Mouse (Mus musculus): ENCODE data around the gene Gm49661. TPM values are rescaled to one million over a fixed set of nuclear protein-coding genes. Genes with fewer than 3 reads are reported as not detected.

Gm49661 gene
- polyA plus RNA-seq, 1 experiment from 2014 or later: not detected

DNA sequence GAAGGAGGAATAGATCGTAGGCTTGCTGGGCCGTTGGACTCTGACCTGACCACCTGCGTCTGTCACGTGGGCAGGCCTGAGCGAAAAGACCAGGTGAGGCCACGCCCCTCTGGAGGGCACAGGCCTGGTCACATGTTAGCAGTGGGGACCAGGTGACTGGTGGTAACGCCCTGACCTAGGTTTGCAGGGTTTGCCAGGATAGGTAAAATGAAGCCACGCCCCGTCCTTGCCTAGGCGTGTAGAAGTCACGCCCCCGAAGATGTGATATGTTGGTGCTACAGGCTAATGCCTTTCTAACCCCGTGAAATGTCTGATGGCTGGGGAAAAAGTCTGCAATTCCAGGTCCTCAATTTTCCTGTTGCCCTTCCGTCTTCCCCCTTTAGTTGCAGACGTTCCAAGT is 21.6 kb upstream of the Gm49661 start:
- peak overlapping the region; percentile 87 for H3K4me2 ChIP-seq (replicated peaks)
- WGBS: 2% methylated on average over 15 of the region's 15 CpGs
- H3K4me1 ChIP-seq (replicated peaks): peaks cover 23% of the 10 kb centered on the region
- peak overlapping the region; percentile 59 for H3K4me3 ChIP-seq (replicated peaks)
- H3K27me3 ChIP-seq: peaks cover 42% of the 10 kb centered on the region
- ATAC-seq: peak; percentile 41
- H3K9ac ChIP-seq (replicated peaks): peak overlapping the region; percentile 71
- H3K9me3 ChIP-seq: no peaks in the 10 kb centered on the region
- H3K36me3 ChIP-seq: peaks cover 6% of the 10 kb centered on the region; the same call in 1 of the 2 replicates
- H3K27ac ChIP-seq: peak overlapping the region; percentile 74

DNA sequence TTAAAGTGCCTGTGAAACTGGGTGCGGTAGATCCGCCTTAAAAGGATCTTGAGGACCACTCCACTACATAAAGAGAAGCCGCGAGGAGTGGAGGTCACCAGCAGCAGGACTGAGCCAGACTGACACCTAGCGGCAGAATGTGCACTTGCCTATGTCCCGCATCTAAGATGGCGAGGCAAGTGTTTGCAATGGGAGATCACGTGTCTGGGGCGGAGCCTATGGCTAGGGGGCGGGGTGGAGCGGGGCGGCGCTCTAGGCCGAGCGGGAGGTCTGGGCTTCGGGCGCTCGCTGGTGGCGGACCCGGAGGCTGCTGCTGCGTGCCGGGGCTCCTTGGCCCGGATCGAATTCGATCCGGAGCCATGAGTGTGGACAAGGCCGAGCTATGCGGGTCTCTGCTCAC is 21.1 kb upstream of the Gm49661 start, which contains the start of gene Hook2:
TSS of gene Hook2 (plus strand) at position 255 of the 400 bp plus-strand sequence.
- Histone ChIP-seq H3K27me3 (peaks cover 37% of the 10 kb centered on the region), H3K4me3 (replicated peaks) (peak within 1 kb of the TSS; percentile 59), H3K27ac (peak within 1 kb of the TSS; percentile 74), H3K4me2 (replicated peaks) (peak within 1 kb of the TSS; percentile 87), H3K9me3 (no peaks in the 10 kb centered on the region), H3K9ac (replicated peaks) (peak within 1 kb of the TSS; percentile 71), H3K36me3 (peaks cover 6% of the 10 kb centered on the region; the same call in 1 of the 2 replicates), H3K4me1 (replicated peaks) (peaks cover 22% of the 10 kb centered on the region)
- WGBS: 0% methylated on average over 28 of the region's 28 CpGs
- peak; percentile 93 for ATAC-seq

DNA sequence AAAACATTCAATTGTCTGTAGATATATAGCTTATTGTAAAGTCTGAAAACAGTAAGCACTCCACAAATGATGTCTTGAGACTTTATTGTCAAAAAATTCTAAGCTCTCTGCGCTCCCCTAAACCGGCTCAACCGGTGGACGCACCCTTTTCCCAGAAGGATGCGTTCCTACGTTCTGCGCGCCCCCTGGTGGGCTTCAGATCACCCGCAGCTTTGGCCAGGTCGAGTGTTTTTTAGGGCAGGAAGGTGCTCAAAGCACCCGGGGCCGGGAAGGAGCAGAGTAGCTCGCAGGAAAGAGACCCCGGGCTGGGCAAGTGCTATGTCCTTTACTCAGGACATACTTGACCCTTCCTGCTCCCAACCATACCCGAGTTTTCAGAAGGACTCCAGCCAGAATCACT is 20.6 kb upstream of the Gm49661 start:
- ATAC-seq: peak; percentile 70
- WGBS: under 1% methylated on average over 15 of the region's 15 CpGs

DNA sequence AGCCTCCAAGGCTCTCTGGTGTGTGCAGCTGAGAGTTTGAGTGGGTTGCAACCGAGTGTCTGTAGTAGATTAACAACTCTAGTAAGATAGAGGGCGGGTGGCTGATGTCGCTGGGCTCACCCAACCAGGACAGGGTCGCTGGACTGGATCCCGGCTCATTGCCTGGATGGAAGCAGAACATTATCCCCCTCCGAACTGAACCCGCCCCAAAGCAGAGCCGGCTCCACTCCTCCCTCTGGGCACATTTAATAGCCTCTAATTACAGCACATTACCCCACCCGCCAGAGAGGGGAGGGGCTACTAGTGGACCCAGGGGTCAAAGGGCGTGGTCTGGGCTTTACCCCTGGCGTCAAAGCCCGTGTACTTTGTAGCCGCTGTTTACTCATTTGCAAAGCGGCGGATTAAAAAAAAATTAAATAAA is 20.1 kb upstream of the Gm49661 start:
- Histone ChIP-seq H3K4me1 (replicated peaks) (peaks cover 32% of the 10 kb centered on the region), H3K9me3 (no peaks in the 10 kb centered on the region), H3K27me3 (peaks cover 37% of the 10 kb centered on the region), H3K36me3 (no peaks in the 10 kb centered on the region), H3K4me3 (replicated peaks) (peak overlapping the region; percentile 59; the same call in 1 of the 2 replicates), H3K9ac (replicated peaks) (peak overlapping the region; percentile 28; the same call in 1 of the 2 replicates), H3K4me2 (replicated peaks) (peak overlapping the region; percentile 87), H3K27ac (no peak overlapping the region)
- no peak for ATAC-seq
- whole genome bisulfite sequencing: 12% methylated on average over 15 of the region's 15 CpGs

More for the DNA sequence above, 20.6 kb upstream of the Gm49661 start:
- Histone ChIP-seq H3K4me2 (replicated peaks) (peak overlapping the region; percentile 87), H3K36me3 (peaks cover under 1% of the 10 kb centered on the region; the same call in 1 of the 2 replicates), H3K27ac (peak overlapping the region; percentile 74), H3K9me3 (no peaks in the 10 kb centered on the region), H3K9ac (replicated peaks) (peak overlapping the region; percentile 61), H3K4me3 (replicated peaks) (peak overlapping the region; percentile 59), H3K27me3 (peaks cover 34% of the 10 kb centered on the region), H3K4me1 (replicated peaks) (peaks cover 27% of the 10 kb centered on the region)

DNA sequence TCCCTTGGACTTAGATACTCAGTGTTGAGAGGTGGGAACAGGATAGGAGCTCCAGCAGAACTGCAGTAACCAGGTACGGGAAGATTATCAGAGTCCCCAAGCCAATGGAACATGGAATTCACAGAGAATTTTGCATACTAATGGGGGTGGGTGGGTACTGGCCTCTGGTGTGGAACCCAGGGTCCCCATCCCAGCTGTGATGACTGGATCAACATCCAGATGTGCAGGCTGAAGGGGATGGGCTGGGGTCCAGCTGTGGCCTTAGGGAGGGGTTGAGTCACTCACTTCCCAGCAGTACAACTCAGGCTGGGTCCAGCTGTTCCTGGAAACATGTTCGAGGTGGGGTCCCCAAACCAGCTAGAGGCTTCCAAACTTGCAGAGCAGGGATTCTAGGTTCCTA is 18.7 kb upstream of the Gm49661 start:
- no peaks in the 10 kb centered on the region for H3K9me3 ChIP-seq
- H3K4me1 ChIP-seq (replicated peaks): peaks cover 32% of the 10 kb centered on the region
- 60% methylated on average over 2 of the region's 2 CpGs for WGBS
- no peak overlapping the region for H3K4me3 ChIP-seq (replicated peaks)
- no peak for ATAC-seq
- no peak overlapping the region for H3K27ac ChIP-seq
- H3K27me3 ChIP-seq: peaks cover 41% of the 10 kb centered on the region
- H3K36me3 ChIP-seq: no peaks in the 10 kb centered on the region
- no peak overlapping the region for H3K9ac ChIP-seq (replicated peaks)
- no peak overlapping the region for H3K4me2 ChIP-seq (replicated peaks)

DNA sequence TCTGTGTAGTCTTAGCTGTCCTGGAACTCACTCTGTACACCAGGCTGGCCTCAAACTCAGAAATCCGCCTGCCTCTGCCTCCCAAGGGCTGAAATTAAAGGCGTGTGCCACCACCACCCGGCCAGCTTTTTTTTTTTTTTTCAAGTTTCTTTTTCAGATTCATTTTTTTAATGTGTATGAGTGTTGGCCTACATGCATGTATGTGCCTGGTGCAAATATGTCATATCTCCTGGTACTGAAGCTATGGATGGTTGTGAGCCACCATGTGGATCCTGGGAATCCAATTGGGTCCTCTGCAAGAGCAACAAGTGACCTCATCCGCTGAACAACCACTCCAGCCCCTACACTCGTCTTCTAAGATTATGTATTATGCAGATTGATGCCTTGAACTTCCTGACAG is 18.2 kb upstream of the Gm49661 start:
- peaks cover 32% of the 10 kb centered on the region for H3K4me1 ChIP-seq (replicated peaks)
- WGBS: 81% methylated on average over 5 of the region's 5 CpGs
- no peak overlapping the region for H3K4me2 ChIP-seq (replicated peaks)
- H3K27ac ChIP-seq: no peak overlapping the region
- H3K36me3 ChIP-seq: no peaks in the 10 kb centered on the region
- no peak overlapping the region for H3K9ac ChIP-seq (replicated peaks)
- no peaks in the 10 kb centered on the region for H3K9me3 ChIP-seq
- no peak overlapping the region for H3K4me3 ChIP-seq (replicated peaks)
- H3K27me3 ChIP-seq: peaks cover 45% of the 10 kb centered on the region
- ATAC-seq: no peak

DNA sequence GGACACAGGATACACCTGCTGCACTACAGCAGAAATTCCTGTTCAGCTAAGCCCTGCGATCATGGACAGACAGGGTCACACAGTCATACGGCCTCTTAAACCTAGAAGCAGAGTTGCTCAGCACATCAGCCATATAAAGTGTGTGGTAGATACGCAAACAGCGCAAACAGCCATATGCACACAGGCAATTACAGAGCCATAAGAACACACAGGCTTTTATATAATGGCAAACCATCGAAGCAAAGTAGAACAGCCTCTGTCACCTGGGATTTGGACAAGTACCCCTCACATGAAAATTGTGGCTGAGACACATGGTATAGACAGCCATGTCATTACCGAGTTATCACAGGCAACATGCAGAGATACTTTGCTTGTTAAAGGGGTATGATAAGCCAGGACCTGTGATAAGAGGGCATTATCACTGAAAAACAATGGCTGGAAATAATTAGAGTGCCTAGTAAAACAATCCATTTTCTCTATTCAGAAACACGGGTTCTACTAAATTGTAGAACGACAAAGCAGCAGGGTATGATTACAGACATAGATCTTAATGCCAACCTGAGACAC is 17.2 kb upstream of the Gm49661 start:
- WGBS: 44% methylated on average over 8 of the region's 8 CpGs
- H3K4me1 ChIP-seq (replicated peaks): peaks cover 38% of the 10 kb centered on the region
- H3K4me3 ChIP-seq (replicated peaks): peak overlapping the region; percentile 46
- peak overlapping the region; percentile 10; the same call in 1 of the 2 replicates for H3K27ac ChIP-seq
- H3K9me3 ChIP-seq: no peaks in the 10 kb centered on the region
- H3K36me3 ChIP-seq: no peaks in the 10 kb centered on the region
- H3K27me3 ChIP-seq: peaks cover 51% of the 10 kb centered on the region
- peak overlapping the region; percentile 89 for H3K4me2 ChIP-seq (replicated peaks)
- no peak for ATAC-seq
- peak overlapping the region; percentile 62; the same call in 1 of the 2 replicates for H3K9ac ChIP-seq (replicated peaks)

DNA sequence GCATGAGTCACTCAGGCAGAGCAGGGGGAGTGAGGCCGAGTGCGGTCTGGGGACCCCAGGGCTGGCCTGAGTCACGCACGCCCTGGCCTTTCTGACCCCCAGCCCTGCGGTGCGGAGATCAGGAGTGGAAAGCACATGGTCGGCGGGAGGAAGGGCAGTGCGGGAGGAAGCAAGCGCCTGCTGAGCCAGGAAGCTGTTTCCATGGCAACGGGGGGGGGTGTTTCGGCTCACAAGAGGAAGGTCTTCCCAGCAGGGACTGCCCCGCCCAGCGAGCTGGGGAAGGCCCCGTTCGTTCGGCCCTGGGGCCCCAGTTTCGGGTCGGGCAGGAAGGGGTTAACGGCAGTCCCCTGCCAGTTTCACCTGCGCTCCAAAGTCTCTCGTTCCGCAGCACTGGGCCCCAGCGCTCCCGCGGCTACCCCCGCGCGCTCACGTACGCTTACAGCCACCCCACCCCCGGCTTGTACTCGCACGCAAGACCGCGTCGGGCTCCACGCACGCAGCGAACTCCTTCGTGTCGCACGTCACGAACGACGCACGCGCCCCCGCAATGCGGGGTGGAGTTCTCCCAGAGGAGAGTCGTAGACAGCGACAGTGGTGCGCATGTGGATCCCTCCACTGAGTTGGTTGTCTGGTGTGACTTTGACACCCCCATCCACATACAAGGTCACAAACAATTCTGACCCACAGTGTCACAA is 16.6 kb upstream of the Gm49661 start:
- peak; percentile 19; the same call in 1 of the 2 replicates for ATAC-seq
- peak overlapping the region; percentile 10; the same call in 1 of the 2 replicates for H3K27ac ChIP-seq
- no peaks in the 10 kb centered on the region for H3K36me3 ChIP-seq
- H3K4me2 ChIP-seq (replicated peaks): peak overlapping the region; percentile 89
- peaks cover 55% of the 10 kb centered on the region for H3K27me3 ChIP-seq
- peak overlapping the region; percentile 46 for H3K4me3 ChIP-seq (replicated peaks)
- H3K9ac ChIP-seq (replicated peaks): peak overlapping the region; percentile 62
- H3K9me3 ChIP-seq: no peaks in the 10 kb centered on the region
- peaks cover 39% of the 10 kb centered on the region for H3K4me1 ChIP-seq (replicated peaks)
- under 1% methylated on average over 53 of the region's 53 CpGs for WGBS

DNA sequence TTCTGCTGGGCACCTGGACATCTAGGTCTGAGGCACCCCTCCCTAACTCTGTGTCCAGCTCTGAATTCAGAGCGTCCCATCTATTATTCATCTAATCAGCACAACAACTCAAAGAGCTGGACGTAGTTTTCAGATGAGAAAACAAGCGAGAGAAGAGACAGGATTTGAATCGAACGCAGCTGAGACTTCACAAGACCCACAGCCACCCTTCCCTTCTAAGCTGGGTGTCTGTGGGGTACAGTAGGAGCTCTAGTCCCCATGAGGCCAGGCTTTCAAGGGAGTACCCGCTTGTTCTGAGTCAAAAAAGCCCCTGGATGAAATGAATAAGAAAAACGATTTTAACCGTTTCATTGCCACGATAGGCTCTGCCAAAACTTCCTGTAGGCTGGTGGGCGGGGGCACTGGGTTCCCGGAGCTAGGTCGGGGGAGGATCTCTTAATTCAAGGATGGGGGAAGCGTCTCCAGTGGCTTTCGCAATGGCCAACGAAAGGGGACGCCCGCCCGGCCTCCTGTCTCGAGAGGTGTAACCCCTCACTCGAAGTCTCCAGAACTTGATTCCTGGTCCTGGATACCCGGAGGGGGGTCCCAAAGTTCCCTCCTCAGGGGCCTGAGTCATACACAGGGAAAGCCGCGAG is 15.9 kb upstream of the Gm49661 start:
- Histone ChIP-seq H3K9me3 (no peaks in the 10 kb centered on the region), H3K4me2 (replicated peaks) (peak overlapping the region; percentile 89), H3K36me3 (no peaks in the 10 kb centered on the region), H3K9ac (replicated peaks) (peak overlapping the region; percentile 62), H3K4me1 (replicated peaks) (peaks cover 43% of the 10 kb centered on the region), H3K4me3 (replicated peaks) (peak overlapping the region; percentile 46), H3K27me3 (peaks cover 61% of the 10 kb centered on the region), H3K27ac (no peak overlapping the region)
- ATAC-seq: no peak
- WGBS: under 1% methylated on average over 23 of the region's 23 CpGs

DNA sequence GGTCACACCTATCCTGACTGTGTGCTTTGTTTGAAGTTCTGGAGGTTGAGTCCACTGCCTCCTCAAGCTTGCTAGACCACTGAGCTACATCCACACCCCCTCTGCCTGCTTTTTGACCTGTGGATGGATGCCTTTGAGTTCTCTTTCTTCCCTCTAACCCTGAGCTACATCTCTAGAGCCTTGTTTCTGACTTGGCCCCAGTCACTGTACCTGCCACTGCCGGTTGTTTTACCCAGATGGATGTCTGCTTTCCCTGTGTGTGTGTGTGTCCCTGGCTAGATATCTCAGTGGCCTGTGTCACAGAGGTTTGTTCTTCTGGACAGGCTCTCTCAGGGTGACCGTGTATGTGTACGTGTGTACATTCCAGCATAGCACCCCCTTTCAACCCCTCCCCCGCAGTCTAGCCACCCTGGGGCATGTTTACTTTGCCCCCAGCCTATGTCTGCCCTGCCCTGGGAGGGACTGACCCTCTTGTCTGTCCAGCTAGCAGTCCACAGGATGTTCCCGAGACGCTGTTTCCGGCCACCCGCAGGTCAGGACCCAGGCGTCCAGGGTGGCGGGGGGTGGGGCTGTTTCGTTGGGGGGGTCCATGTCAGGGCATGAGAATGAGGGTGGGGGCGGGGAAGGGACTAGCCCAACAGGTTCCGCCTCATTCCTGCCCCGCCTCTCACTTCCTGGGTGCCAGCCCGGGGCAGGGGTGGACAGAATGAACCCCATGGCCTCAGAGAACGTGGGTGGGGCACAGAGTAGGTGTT is 15.2 kb upstream of the Gm49661 start:
- ATAC-seq: no peak
- peak overlapping the region; percentile 89 for H3K4me2 ChIP-seq (replicated peaks)
- H3K9me3 ChIP-seq: no peaks in the 10 kb centered on the region
- no peaks in the 10 kb centered on the region for H3K36me3 ChIP-seq
- H3K27me3 ChIP-seq: peaks cover 63% of the 10 kb centered on the region
- 13% methylated on average over 16 of the region's 16 CpGs for WGBS
- peak overlapping the region; percentile 62 for H3K9ac ChIP-seq (replicated peaks)
- peaks cover 49% of the 10 kb centered on the region for H3K4me1 ChIP-seq (replicated peaks)
- peak overlapping the region; percentile 44; the same call in 1 of the 2 replicates for H3K27ac ChIP-seq
- no peak overlapping the region for H3K4me3 ChIP-seq (replicated peaks)

DNA sequence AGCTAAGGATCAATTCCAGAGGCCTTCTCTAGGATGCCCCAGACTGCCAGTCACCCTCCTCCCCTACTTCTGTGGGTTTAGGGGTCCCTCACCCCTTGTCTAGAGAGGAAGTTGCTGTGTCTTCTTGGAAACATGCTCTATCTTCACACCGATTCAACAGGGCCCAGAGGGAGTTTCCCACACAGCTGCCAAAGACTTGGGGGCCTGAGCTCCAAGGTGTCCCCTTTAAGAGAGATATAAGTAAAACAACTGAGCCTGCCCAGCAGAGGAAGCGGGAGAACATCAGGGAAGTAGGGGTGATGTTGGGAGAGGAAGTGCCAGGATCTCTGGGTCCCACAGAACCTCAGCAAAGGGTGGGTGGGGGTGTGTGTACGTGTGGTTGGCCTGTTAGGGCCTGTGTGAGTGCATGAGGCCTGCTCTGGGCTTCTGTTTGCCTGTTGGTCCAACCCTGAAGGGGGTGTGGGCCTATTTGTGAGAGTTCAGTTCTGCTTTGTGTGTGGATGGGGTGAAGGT is 13.3 kb upstream of the Gm49661 start:
- H3K4me2 ChIP-seq (replicated peaks): no peak overlapping the region
- 57% methylated on average over 3 of the region's 3 CpGs for WGBS
- no peak overlapping the region for H3K4me3 ChIP-seq (replicated peaks)
- no peak for ATAC-seq
- peaks cover 64% of the 10 kb centered on the region for H3K4me1 ChIP-seq (replicated peaks)
- peaks cover 62% of the 10 kb centered on the region for H3K27me3 ChIP-seq
- H3K27ac ChIP-seq: no peak overlapping the region
- no peaks in the 10 kb centered on the region for H3K9me3 ChIP-seq
- H3K36me3 ChIP-seq: no peaks in the 10 kb centered on the region
- H3K9ac ChIP-seq (replicated peaks): no peak overlapping the region
